Mouse (Mus musculus) embryonic fibroblast, embryonic 13.5 days (primary cell): Measurements from ENCODE around the gene Cxcl3.

Experiments used
- CTCF ChIP-seq: IDR thresholded peaks from 2 replicates; pipeline ENCODE4 v1.5.1; 2011; ENCODE audit warnings: mild to moderate bottlenecking, control low read depth, low read length, moderate library complexity, borderline replicate concordance; ENCODE audit not compliant: insufficient read depth
- POLR2A ChIP-seq: IDR thresholded peaks from 2 replicates; pipeline ENCODE4 v1.6.1; 2011; ENCODE audit warnings: low read depth, mild to moderate bottlenecking, control low read depth, low read length, moderate library complexity

GRCm38 (mm10) chr5:90819756-90820155 is 33.9 kb downstream of the Cxcl3 start:
- TF ChIP-seq POLR2A, result no peak
- TF ChIP-seq CTCF, result no peak
